Mouse (Mus musculus): ENCODE measurements around the gene Egfl7.

GRCm38 (mm10) chr2:26599965-26600364, 20.2 kb downstream of the Egfl7 start:
- TF ChIP-seq POLR2A (IDR thresholded peaks at IDR 0.05; ENCODE audit: insufficient read depth, low read depth, low read length) (no peak), CTCF (IDR thresholded peaks at IDR 0.05) (no peak)
